9 mouse cellular contexts compared by ENCODE assay signal in genomic region chr15:81928277-81928676, GRCm38 (mm10). TPM values are rescaled to one million over a fixed set of nuclear protein-coding genes. Genes with fewer than 3 reads are reported as not detected.
DNase-seq lines count a peak whose midpoint lies in the region; ATAC-seq lines count a peak whose summit lies in the region.
"Had no signal": no experiment of that assay in that cellular context is flagged by ENCODE, and none has a peak within 500 bp of the region (broad histone marks: within the 10 kb centered on the region; RNA-seq: fewer than 3 reads in every experiment).

No protein-coding gene starts in this region.

- no peak overlapping the region for H3K27ac ChIP-seq in heart, embryonic 10.5 days

- no peak overlapping the region for H3K4me3 ChIP-seq in heart, embryonic 10.5 days
- H3K4me3 ChIP-seq: heart, embryonic 15.5 days had no signal

- H3K4me1 ChIP-seq in heart, embryonic 10.5 days, result peaks cover 20% of the 10 kb centered on the region

- 0 out of 2 replicates have a peak, but pooled peaks cover under 1% of the 10 kb centered on the region for H3K27me3 ChIP-seq in heart, embryonic 10.5 days (ENCODE audit: insufficient read depth, poor library complexity, severe bottlenecking)
- H3K27me3 ChIP-seq: heart, embryonic 15.5 days had no signal

- 69% methylated on average over 11 of the region's 11 CpGs for WGBS in heart, embryonic 10.5 days

- peaks cover 1% of the 10 kb centered on the region; the same call in 1 of the 2 replicates for H3K36me3 ChIP-seq in heart, embryonic 10.5 days
- H3K36me3 ChIP-seq: heart, embryonic 15.5 days had no signal

- no peaks in the 10 kb centered on the region for H3K9me3 ChIP-seq in heart, embryonic 10.5 days
- H3K9me3 ChIP-seq: heart, embryonic 15.5 days had no signal

- DNase-seq in heart, postnatal 10 days, result peak; percentile 59 to 66
- DNase-seq in heart, embryonic 10.5 days (ENCODE audit: low spot score), result no peak
- peak; percentile 81 for DNase-seq in A20 (ENCODE audit: low read depth, low spot score)
- DNase-seq in kidney, postnatal 10 days, result peak; percentile 90
- DNase-seq in spleen, adult 12 weeks (ENCODE audit: low spot score), result peak; percentile 26
- DNase-seq in right cerebral cortex, postnatal 14 days, result no peak
- DNase-seq in left cerebral cortex, adult 11 months (ENCODE audit: low spot score), result no peak

- ATAC-seq in common myeloid progenitor, adult 5-6 weeks (replicated peaks; ENCODE audit: low read depth, poor library complexity, severe bottlenecking), result peak; percentile 17

- intact Hi-C loops in heart, postnatal 10 days (cut with DNase I), result no loop called here

RNA-seq across cellular contexts. Expression of gene Polr3h, which starts 2.2 kb away (rescaled TPM):
- total RNA-seq in heart, postnatal 10 days (2021), result 10 to 100 TPM in 1 of 2 experiments, 1 to 10 TPM in 1; 9.7 to 10.0 TPM
- 108 and 120 TPM in 2 replicates for polyA plus RNA-seq in heart, embryonic 10.5 days (2016; fragmentation: Nextera tagmentation; extraction: Ambion mirVana)
- 52.6 and 64.6 TPM in 2 replicates for total RNA-seq in common myeloid progenitor, adult 5-6 weeks (2017)

RNA-seq across cellular contexts. Expression of gene Csdc2, which starts 8.3 kb away (rescaled TPM):
- total RNA-seq in heart, postnatal 10 days (2021), result 10 to 100 TPM in 1 of 2 experiments, 1 to 10 TPM in 1; 7.8 to 19.8 TPM
- polyA plus RNA-seq in heart, embryonic 10.5 days (2016; fragmentation: Nextera tagmentation; extraction: Ambion mirVana), result 6.4 and 7.4 TPM in 2 replicates
- total RNA-seq in common myeloid progenitor, adult 5-6 weeks (2017), result not detected in 2 replicates

RNA-seq across cellular contexts. Expression of gene Pmm1, which starts 32.5 kb away (rescaled TPM):
- total RNA-seq in heart, postnatal 10 days (2021), result 10 to 100 TPM; 22.0 to 31.4 TPM
- 24.0 and 28.6 TPM in 2 replicates for polyA plus RNA-seq in heart, embryonic 10.5 days (2016; fragmentation: Nextera tagmentation; extraction: Ambion mirVana)
- 15.1 and 17.1 TPM in 2 replicates for total RNA-seq in common myeloid progenitor, adult 5-6 weeks (2017)

RNA-seq across cellular contexts. Expression of gene 1700029P11Rik, which starts 52.1 kb away (rescaled TPM):
- total RNA-seq in heart, postnatal 10 days (2021), result not detected
- not detected in 2 replicates for polyA plus RNA-seq in heart, embryonic 10.5 days (2016; fragmentation: Nextera tagmentation; extraction: Ambion mirVana)
- not detected in 2 replicates for total RNA-seq in common myeloid progenitor, adult 5-6 weeks (2017)
- polyA plus RNA-seq: heart, embryonic 15.5 days had no signal

RNA-seq across cellular contexts. Expression of gene Aco2, which starts 56.2 kb away (rescaled TPM):
- total RNA-seq in heart, postnatal 10 days (2021), result 1,000 to 10,000 TPM; 1,895 to 1,910 TPM
- polyA plus RNA-seq in heart, embryonic 10.5 days (2016; fragmentation: Nextera tagmentation; extraction: Ambion mirVana), result 320 and 472 TPM in 2 replicates
- total RNA-seq in common myeloid progenitor, adult 5-6 weeks (2017), result 132 and 149 TPM in 2 replicates

Comparison
In these comparisons a context has a peak if more than half of its experiments do, and no peak if none do; other contexts are left out.
1. DNase-seq: peak in heart, postnatal 10 days (2 of 2), A20 (single experiment), kidney, postnatal 10 days (single experiment) and spleen, adult 12 weeks (single experiment); none in heart, embryonic 10.5 days (single experiment), right cerebral cortex, postnatal 14 days (single experiment) and left cerebral cortex, adult 11 months (single experiment).